Mouse (Mus musculus) erythroblast, embryonic 14.5 days (primary cell): Measurements from ENCODE around the gene Cd2bp2. TPM values are rescaled to one million over a fixed set of nuclear protein-coding genes. Genes with fewer than 3 reads are reported as not detected.

Experiments used
- H3K27me3 ChIP-seq: 2 replicates; pipeline ENCODE4 v1.6.1; 2012; ENCODE audit warnings: inconsistent platforms; ENCODE audit not compliant: control insufficient read depth
- H3K36me3 ChIP-seq: 2 replicates; pipeline ENCODE4 v1.6.1; 2012; ENCODE audit warnings: mild to moderate bottlenecking, inconsistent platforms; ENCODE audit not compliant: control insufficient read depth
- H3K4me1 ChIP-seq: 2 replicates; pipeline ENCODE4 v1.6.1; 2012; ENCODE audit warnings: inconsistent platforms; ENCODE audit not compliant: control insufficient read depth
- H3K4me3 ChIP-seq: replicated peaks from 2 replicates; pipeline ENCODE3; 2012; ENCODE audit warnings: moderate library complexity, mild to moderate bottlenecking, inconsistent platforms
- H3K9me3 ChIP-seq: 2 replicates; pipeline ENCODE4 v1.6.1; 2012; ENCODE audit warnings: low read length, inconsistent platforms, mixed read lengths; ENCODE audit not compliant: control insufficient read depth
- GATA1 ChIP-seq: IDR thresholded peaks from 2 replicates; pipeline ENCODE4 v1.6.1; 2012; ENCODE audit warnings: low read length, inconsistent platforms, mixed read lengths
- TAL1 ChIP-seq: IDR thresholded peaks from 3 replicates; pipeline ENCODE4 v1.6.1; 2012; ENCODE audit warnings: low read length, inconsistent platforms, mixed read lengths
- polyA plus RNA-seq: library from polyadenylated mRNA; stranded (reverse); fragments of >175 nt; gene quantifications from 2 replicates; pipeline ENCODE4 v1.2.3, GENCODE M21; 2012

Cd2bp2 gene
- polyA plus RNA-seq, 1 experiment = 9.2 TPM

DNA sequence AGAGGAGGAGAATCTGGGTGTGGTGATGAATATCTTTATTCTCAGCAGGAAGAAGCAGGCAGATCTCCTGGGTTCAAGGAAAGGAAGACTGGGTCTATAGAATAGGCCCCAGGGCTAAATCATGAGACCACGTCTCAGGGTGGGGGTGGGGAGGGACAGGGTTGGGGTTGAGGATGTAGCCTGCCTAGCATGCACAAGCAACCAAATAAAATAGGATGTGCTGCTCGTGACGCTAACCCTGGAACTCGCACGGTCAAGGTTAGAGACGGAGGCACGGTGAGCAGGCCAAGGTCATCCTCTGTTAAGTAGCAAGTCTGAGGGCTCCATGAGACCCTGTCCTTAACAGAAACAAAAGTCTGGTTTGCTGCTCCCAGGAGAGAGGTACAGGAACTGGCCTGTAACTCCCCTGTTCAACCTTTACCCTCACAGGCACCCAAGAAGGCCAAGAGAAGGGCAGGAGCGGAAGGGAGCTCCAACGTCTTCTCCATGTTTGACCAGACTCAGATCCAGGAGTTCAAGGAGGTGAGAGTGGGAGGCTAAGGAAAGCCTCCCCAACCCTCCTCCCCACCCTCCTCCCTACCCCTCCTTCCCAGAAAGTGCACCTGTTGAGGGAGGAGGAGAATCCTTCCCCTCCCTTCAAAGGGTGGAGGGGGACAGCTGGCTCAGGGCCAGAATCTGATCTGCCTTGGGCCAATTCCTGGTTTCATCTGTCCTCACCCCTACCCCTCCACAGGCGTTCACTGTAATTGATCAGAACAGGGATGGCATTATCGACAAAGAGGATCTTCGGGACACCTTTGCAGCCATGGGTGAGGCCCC is 16.8 kb upstream of the Cd2bp2 start:
- Histone ChIP-seq H3K4me1 (peaks cover 80% of the 10 kb centered on the region), H3K36me3 (peaks cover 43% of the 10 kb centered on the region), H3K9me3 (no peaks in the 10 kb centered on the region), H3K4me3 (no peak overlapping the region), H3K27me3 (no peaks in the 10 kb centered on the region)
- TF ChIP-seq TAL1 (no peak), GATA1 (no peak)

DNA sequence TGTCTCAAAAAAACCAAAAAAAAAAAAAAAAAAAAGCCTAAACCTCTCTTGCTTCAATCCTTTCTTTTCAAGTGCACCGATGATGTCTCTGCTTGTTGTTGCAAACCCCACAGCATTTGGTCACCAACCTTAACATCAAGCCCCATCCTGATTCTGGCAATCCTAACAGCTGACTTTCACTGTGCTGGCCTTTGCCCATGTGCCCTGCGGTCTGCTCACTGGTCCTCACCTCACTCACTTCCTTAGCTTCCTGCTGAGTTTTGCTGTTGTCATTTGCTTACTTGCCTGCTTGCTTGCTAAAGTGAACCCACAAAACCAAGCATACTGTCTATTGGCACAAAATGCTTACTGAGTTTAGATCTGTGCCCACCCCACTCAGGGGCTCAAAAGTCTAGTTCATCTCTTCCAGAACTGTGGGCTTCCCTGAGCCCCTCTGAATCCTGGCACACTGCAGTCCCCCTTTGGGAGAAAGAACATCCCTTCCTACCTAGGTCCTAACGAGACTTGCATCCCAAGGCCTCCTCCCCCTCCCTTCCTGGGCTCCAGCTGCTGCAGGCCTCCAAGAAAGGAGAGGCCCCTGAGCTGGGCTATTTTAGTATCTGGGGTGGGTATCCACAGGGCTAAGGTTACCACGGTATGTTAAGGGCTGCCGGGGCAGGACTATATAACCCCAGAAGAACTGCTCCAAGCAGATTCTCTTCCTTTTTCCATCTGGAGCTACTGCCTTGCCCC is 15.3 kb upstream of the Cd2bp2 start:
- no peaks in the 10 kb centered on the region for H3K9me3 ChIP-seq
- TF ChIP-seq GATA1 (no peak), TAL1 (no peak)
- peaks cover 79% of the 10 kb centered on the region for H3K4me1 ChIP-seq
- H3K36me3 ChIP-seq = peaks cover 42% of the 10 kb centered on the region
- H3K4me3 ChIP-seq = no peak overlapping the region
- H3K27me3 ChIP-seq = no peaks in the 10 kb centered on the region

DNA sequence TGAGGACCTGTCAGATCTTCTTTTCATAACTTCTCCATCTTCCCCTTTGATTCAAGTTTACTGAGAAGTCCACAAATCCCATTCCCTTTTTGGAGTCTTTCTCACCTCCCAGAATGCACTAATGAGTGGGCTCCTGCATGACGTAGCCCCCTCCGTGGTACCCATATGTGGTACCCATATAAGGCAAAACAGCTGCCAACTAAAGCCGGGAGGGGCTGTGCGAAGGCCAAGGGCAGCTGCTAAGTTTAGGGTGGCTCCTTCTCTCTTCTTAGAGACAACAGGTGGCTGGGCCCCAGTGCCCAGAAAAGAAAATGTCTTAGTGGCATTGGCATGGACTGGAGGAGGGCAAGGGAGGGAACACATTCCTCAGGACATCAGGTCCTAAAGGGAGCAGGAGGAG is 14.4 kb upstream of the Cd2bp2 start:
- no peaks in the 10 kb centered on the region for H3K27me3 ChIP-seq
- H3K36me3 ChIP-seq = peaks cover 45% of the 10 kb centered on the region
- peaks cover 78% of the 10 kb centered on the region for H3K4me1 ChIP-seq
- TF ChIP-seq GATA1 (no peak), TAL1 (no peak)
- H3K9me3 ChIP-seq = no peaks in the 10 kb centered on the region
- H3K4me3 ChIP-seq = peak overlapping the region; percentile 90

DNA sequence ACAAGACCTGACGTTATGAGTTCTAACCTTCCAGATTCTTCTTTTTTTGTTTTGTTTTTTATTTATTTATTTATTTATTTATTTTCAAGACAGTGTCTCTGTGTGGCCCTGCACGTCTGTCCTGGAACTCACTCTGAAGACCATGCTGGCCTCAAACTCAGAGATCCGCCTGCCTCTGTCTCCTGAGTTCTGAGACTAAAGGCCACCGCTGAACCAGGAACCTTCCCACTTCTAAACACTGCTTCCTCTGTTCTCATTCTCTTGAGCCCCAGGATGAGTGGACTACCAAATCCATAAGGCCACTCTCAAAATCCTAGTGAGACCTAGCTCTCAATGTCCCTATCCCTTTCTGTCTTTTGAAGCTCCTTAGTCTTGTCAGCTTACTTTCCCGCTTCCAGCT is 14.0 kb upstream of the Cd2bp2 start:
- H3K4me1 ChIP-seq = peaks cover 78% of the 10 kb centered on the region
- peak overlapping the region; percentile 90 for H3K4me3 ChIP-seq
- H3K9me3 ChIP-seq = no peaks in the 10 kb centered on the region
- peaks cover 45% of the 10 kb centered on the region for H3K36me3 ChIP-seq
- TF ChIP-seq TAL1 (no peak), GATA1 (no peak)
- H3K27me3 ChIP-seq = no peaks in the 10 kb centered on the region

DNA sequence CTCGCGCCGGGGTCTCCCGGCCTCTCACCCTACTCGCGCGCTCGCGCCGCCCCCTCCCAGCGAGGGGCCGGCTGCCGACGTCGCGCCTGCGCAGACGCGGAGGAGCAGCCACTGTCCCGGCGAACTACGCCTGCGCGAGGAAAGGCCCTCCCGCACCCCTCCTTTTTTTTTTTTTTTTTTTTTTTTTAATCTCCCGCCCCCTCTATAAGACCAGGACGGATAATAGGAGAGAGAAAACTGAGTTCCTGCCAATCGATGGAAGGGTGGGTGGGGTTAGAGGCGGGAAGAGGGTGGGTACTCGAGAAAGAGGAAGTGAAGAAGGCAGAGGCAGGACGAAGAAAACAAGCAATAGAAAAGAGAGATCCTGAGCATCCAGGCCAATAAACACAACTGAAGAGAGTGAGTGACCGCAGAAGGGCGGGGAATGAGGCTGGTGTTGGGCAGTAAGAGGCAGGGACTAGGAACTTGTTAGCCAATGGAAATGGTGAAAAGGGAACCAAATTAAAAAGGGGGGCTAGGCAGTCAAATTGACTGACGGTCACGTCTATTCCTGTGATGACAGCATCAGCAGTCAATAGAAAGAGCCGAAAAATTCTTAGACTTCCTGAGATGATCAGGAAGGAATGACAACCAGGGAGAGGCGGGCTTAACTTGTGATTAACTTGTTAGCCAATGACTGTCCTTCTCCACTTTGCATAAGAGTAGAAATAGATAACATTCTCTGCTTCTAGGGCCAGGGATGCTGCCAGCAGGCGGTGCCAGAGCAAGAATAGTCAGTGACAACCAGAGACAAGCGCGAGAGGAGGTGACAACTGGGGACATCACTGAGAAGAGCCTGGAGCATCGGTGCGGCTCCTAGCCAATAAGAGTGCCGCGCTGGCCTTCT is 12.9 kb upstream of the Cd2bp2 start, which contains the start of gene Mylpf:
TSS of gene Mylpf (plus strand) at position 338 of the 886 bp plus-strand sequence.
- Histone ChIP-seq H3K27me3 (no peaks in the 10 kb centered on the region), H3K4me3 (peak within 1 kb of the TSS; percentile 90), H3K4me1 (peaks cover 78% of the 10 kb centered on the region), H3K9me3 (no peaks in the 10 kb centered on the region), H3K36me3 (peaks cover 45% of the 10 kb centered on the region)
- TF ChIP-seq GATA1 (peak; percentile 69), TAL1 (no peak)

DNA sequence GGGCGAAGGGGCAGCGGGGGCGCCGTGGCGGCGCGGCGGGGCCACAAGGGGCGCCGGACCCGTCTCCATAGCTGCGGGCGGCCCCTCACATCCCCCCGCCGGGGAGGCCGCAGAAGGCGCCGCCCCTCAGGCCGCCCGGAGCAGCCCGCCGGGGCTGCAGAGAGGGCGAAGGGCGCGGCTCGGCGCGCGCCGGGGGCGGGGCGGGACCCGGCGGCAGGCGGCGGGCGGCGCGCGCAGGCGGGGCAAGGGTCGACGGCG is 12.4 kb upstream of the Cd2bp2 start, which contains the start of gene Tbc1d10b:
TSS of gene Tbc1d10b (minus strand) at position 174 of the 258 bp plus-strand sequence.
- Histone ChIP-seq H3K9me3 (no peaks in the 10 kb centered on the region), H3K4me3 (peak within 1 kb of the TSS; percentile 90), H3K4me1 (peaks cover 76% of the 10 kb centered on the region), H3K36me3 (peaks cover 47% of the 10 kb centered on the region), H3K27me3 (no peaks in the 10 kb centered on the region)
- no peak for TF ChIP-seq GATA1
- TF ChIP-seq TAL1 = no peak

DNA sequence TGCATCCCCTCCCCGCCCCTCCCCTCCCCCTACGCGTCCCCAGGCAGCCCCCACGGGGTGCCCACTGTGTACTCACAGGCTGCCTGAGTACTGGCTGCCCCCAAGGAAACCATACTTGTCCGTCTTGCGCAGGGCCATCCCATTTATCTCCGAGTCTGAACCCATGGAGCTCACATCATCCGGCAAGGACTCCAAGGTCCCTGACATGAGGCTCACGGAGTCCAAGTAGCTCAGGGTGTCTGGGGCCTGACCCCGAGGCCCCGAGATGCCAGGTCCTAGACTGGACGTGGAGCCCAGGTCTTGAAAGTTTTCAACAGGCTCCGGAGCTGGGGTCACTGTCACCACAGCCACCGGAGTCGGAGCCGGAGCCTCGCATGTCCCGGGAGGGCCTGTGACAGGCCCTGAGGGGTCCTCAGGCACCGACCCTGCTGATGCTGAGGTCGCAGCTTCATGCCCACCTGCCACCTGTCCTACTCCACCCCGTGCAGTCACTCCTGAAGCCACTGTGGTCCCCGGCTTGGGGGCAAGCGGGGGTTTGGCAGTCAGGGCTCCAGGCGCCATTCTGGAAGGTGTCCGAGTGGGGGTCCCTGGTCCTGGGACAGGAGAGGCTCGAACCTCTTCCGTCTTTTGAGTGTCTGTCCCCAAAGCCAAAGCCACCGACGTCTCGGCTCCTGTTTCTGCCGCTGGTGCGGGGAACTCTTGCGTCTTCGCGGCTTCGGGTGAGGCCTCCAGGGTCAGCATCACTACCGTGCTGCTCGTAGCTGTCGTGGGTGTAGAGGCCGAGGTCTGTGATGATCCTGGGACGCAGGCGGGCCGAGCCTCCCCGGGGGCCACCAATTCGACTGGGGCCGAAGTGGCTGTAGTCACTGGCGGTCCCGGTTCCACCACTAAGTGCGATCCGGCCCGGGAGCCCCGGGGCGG is 11.8 kb upstream of the Cd2bp2 start:
- Histone ChIP-seq H3K36me3 (peaks cover 49% of the 10 kb centered on the region), H3K4me3 (peak overlapping the region; percentile 90), H3K9me3 (no peaks in the 10 kb centered on the region), H3K27me3 (no peaks in the 10 kb centered on the region), H3K4me1 (peaks cover 70% of the 10 kb centered on the region)
- TF ChIP-seq TAL1 (no peak), GATA1 (no peak)

DNA sequence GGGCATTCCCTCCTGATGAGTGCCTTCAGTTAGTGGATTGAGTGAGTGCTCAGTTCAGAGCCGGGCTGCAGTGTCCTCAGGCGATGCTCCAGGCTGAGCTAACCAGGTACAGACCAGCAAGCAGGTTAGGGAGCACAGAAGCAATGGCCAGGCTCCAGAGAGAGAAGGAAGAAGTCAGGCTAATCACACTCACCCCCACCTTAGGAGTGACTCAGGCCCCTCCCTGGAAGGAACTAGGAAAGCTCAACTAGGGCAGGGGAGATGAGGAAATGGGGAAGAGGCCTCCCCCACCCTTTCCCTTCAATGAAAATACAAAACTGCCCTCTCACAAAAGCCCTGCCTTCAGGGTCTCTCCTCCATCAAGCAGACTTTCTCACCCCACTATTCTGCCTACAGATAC is 10.8 kb upstream of the Cd2bp2 start:
- no peaks in the 10 kb centered on the region for H3K9me3 ChIP-seq
- H3K4me3 ChIP-seq = peak overlapping the region; percentile 90
- H3K4me1 ChIP-seq = peaks cover 63% of the 10 kb centered on the region
- peaks cover 57% of the 10 kb centered on the region for H3K36me3 ChIP-seq
- H3K27me3 ChIP-seq = no peaks in the 10 kb centered on the region
- no peak for TF ChIP-seq TAL1
